Mouse (Mus musculus): ENCODE data around the gene BC049352. TPM values are rescaled to one million over a fixed set of nuclear protein-coding genes. Genes with fewer than 3 reads are reported as not detected.

The BC049352 gene
- total RNA-seq, 2 experiments from 2014 or later, result 0.21 TPM; not detected in 1

DNA sequence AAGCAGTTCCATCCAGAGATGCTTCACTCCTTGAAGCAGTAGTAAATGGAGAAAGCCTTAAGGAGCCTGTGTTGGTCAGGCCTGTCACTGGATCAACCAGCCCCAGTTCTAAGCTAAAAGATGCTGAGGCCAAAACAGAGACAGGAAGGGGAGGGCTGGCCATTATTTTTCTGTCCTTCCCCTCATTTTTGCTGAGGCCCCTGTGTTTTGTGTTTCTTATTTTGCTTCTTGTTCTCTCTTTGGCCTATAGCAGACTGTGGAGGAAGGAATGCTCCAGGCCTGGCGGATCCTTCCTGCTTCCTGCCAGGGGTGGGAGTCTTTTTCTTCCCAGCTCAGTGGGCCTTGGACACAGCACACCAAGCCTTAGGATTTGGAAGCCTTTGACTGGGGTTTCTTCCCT is 63.6 kb downstream of the BC049352 start:
- DNase-seq (ENCODE audit: low spot score in 2 of 2), result no peak

GRCm38 (mm10) chr9:45246060-45246459 is 64.3 kb downstream of the BC049352 start:
- no peak for DNase-seq (ENCODE audit: low spot score in 2 of 2)

DNA sequence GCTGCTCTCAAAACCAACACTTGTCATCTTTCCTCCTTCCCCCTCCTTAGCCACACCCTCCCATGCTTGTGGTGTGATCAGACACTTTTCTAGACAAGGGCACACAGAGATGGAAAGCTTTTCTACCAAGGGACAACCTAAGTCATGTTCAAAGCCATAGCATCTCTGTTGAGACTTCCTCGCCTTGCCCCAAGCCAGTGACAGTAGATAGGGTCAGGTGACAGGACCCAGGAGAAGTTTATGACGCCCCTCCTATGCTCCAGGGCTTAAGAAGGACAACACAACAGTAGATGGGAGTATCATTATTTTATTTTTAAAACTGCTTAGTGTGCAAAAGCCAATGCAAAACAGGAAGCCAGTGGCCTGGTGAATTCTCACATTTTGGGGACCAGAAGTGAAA is 65.7 kb downstream of the BC049352 start:
- no peak for DNase-seq (ENCODE audit: low spot score in 2 of 2)

DNA sequence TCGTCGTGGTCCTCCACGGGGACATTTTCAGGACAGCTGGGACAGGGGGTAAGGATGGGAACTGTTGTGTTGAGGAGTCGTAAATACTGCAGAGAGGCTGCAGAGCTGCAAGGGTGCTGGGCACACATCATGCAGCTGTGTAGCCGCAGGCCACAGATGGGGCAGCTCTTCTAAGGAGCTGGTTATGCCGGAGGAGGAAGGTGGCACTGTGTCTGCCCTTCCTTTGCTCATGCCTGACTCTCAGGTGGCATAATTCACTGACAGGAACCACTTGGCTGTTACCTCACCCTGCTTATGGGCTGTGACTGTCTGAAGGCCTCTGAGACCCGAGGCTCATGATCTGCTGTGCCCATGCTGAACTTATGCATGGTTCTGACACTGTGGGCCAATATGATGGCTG is 68.5 kb downstream of the BC049352 start:
- DNase-seq (ENCODE audit: low spot score in 2 of 2), result no peak

DNA sequence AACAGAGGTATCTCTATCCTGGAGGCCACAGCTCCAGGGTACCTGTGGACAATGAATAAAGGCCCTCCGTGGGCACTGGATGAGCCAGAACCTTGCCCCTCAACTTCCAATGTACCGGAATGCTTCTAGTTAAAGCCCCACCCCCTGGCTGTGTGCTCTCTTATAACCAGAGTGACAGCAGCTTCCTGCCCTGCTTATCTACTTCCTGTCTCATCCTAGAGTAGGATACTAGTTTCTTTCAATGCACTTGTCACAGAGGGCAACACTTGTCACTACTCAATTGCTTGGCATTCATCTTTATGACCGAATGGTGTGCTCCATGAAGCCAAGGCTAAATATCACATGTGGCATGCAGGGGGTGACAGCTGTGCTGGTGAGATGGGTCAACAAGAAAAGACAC is 69.5 kb downstream of the BC049352 start:
- no peak for DNase-seq (ENCODE audit: low spot score in 2 of 2)

GRCm38 (mm10) chr9:45251990-45252389 is 70.2 kb downstream of the BC049352 start:
- no peak for DNase-seq (ENCODE audit: low spot score in 2 of 2)

DNA sequence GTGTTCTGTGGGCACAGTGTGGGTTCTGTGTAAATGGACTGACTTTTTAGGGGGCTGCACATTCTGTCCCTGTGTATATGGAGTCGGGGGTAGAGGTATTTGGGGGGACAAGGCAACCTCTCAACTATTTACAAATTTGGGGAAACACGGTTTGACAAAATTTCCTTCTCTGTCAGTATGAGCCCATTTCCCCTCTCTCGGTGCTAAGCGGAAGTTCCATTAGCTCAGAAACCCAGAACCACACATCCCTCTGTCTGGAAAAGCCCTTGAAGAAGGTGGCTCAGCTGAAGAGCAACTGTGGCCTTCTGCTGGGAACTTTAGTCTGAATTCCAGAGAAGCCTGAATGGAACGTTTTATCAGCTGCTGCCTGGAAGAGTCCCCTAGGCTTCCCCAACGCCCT is 70.6 kb downstream of the BC049352 start:
- no peak for DNase-seq (ENCODE audit: low spot score in 2 of 2)

DNA sequence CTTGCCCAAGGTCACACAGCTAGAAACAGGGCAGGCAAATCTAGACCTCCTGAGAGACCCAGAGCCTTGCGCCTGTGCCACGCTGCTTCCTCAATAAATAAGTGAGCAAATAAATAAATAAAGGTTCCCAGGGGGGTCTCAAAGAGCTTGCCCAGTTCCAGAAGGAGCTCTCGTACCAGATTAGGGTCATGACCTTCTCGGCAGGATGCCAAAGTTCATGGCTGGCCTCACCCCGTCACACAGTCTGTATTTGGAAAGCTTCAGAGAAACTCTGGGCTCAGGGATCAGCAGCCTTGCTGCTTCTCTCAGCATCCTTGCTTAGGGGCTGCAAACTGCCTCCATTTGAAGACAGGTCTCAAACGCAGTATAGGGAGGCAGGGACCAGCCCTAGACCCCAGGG is 72.2 kb downstream of the BC049352 start:
- no peak for DNase-seq (ENCODE audit: low spot score in 2 of 2)

DNA sequence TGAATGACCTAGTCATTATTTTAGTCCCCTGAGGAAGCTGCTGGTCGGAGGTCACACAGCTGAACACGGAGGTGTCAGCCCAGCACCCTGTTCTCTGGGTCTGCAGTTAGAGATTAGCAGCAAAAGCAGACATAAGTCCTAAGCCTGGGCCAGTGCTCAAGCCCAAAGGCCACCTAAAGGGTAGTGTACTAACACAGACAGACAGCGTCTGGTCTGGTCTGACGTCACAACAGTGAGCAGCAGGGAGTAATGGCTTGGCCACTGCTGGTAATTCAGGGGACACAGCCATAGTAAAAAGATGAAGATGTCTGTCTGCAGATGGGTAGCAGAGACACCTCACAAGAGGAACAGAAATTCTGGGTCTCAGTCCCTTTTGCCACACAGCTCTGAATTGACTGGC is 72.8 kb downstream of the BC049352 start:
- no peak for DNase-seq (ENCODE audit: low spot score in 2 of 2)

DNA sequence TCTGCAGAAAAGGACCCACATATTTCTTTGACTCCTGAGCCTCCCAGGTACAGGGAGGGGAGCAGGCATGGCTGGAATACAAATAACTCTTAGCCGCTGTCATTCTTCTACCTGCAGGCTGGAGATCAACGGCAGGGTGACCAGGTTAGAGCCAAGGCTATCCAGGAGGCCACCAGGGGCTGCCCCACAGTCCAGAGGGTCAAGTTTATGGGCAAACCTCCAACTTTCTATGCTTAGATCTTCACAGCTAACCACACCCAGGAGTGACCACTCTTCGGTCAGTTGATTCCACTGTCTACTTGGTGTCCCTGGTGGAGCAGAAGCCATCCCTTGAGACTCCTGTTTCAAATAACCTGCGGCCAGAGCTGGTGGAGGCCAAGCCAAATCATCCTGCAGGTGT is 73.6 kb downstream of the BC049352 start:
- DNase-seq (ENCODE audit: low spot score in 2 of 2), result no peak

DNA sequence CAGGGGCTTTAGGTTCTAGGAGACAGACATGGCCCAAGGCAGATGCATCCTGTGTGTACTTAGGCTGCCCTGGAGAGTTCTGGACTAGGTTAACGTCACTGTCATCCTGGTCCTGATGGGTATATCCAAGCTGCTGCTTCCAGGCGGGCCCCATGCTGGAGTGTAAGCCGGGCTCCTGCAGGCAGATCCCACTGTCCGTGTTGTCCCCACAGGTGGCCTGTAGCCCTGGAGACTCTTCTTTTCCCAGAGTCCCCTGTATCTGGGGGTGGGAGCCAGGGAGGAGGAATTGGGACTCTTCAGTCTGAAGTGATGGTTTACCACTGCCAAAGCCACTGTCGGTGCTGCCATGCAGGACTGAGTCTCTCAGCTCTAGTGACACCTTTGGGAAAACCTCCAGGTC is 74.2 kb downstream of the BC049352 start:
- DNase-seq (ENCODE audit: low spot score in 2 of 2), result no peak

DNA sequence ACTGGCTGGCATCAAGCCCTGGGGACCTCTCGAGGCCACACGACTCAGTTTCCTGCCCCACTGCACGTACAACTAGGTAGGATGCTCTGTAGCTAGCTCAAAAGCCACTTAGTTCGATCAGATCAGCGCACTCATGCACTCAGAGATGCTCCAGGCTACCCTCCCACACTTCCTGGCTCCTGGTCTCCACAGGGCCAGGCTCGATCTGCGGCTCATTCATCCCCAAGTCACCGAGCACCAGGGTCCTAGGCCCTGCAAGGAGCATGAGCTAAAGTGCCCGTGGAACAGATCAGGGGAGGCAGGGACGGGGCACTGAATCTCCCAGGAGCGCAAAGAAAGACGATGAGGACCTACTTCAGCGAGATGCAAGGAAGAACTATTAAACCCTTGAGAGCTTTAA is 77.3 kb downstream of the BC049352 start:
- no peak for DNase-seq (ENCODE audit: low spot score in 2 of 2)

GRCm38 (mm10) chr9:45261466-45261865 is 79.7 kb downstream of the BC049352 start:
- no peak for DNase-seq (ENCODE audit: low spot score in 2 of 2)

GRCm38 (mm10) chr9:45261872-45262271 is 80.1 kb downstream of the BC049352 start:
- DNase-seq (ENCODE audit: low spot score in 2 of 2), result no peak

GRCm38 (mm10) chr9:45267099-45267498 is 85.3 kb downstream of the BC049352 start:
- no peak for DNase-seq (ENCODE audit: low spot score in 2 of 2)

DNA sequence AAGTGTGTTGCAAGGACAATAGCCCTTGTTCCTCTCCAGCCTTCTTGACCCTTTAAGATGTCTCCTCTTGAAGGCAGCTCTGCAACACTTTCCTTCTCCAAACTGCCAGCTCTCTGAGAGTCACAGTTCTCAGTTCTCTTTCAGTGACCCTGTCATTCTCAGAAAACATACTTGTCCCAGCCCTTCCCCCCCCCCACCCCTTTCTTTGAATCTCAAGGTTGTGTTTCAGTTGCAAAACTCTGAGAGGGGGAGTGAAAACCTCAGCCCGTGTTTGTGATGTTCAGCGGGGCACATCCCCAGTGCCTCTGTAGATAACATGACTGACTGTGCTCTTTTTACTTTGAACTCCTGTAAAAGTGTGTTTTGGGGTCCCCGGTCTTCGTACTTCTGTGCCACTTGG is 86.3 kb downstream of the BC049352 start:
- no peak for DNase-seq (ENCODE audit: low spot score in 2 of 2)

GRCm38 (mm10) chr9:45268597-45269325 is 87.0 kb downstream of the BC049352 start, which contains the start of gene Il10ra:
Il10ra (minus strand) TSS chr9:45269149.
- DNase-seq (ENCODE audit: low spot score in 2 of 2), result peak in 1 of 2 experiments; percentile 25

DNA sequence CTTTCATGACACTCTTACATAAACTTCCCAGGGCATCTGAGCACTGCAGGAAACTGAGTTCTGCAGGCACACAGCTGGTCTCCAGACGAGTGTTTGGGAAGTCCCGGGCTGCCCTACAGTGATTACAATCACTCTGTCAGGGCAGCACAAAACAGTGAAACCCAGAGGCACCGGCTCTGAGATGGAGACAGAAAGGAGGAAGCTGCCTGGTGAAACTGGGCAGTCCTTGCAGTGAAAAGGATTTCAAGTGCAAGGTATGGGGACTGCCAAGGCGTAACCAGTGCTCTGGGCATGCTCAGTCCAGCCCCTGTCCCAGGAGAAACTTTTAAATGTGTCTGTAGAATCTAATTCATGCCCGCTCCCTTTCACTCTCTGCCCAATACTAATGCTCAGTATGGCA is 90.4 kb downstream of the BC049352 start:
- DNase-seq (ENCODE audit: low spot score in 2 of 2), result no peak

DNA sequence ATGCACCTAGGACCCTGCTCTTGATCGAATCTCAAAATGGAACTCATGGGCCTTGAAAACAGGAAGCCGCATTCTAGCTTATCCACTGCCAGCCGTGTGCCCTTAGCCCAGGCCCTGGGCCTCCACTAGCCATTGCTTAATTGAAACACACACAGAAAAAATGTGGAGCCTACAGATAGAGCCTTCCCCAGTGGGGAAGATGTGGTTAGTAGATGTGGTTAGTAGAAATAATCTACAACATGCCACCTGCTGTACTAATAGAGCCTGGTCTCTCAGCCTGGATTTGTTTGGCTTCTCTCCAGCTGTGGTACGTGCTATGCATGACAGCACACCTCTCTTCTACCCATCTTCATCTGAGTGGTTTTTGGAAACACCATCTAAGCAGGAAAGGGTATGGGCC is 92.4 kb downstream of the BC049352 start:
- DNase-seq (ENCODE audit: low spot score in 2 of 2), result no peak

GRCm38 (mm10) chr9:45274635-45275034 is 92.8 kb downstream of the BC049352 start:
- DNase-seq (ENCODE audit: low spot score in 2 of 2), result no peak

DNA sequence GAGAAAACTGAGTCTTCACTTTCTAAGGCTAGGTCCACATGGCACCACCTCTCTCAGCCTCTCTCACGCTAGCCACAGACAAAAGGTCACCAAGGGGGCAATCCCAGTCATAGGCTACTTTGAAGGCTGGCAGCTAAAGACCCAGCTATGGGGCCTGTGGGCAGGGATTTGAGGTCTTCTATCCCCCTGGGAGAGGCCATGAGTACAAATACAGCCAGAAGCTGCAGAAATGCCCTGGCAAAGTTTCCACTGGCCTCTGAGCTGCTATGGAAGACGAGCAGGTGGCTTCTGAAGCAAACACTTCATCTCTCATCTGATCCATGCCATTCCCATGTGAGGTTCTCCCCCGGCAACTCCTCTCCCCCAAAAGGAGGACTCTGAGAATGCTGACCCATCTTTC is 98.3 kb downstream of the BC049352 start:
- DNase-seq (ENCODE audit: low spot score in 2 of 2), result no peak

DNA sequence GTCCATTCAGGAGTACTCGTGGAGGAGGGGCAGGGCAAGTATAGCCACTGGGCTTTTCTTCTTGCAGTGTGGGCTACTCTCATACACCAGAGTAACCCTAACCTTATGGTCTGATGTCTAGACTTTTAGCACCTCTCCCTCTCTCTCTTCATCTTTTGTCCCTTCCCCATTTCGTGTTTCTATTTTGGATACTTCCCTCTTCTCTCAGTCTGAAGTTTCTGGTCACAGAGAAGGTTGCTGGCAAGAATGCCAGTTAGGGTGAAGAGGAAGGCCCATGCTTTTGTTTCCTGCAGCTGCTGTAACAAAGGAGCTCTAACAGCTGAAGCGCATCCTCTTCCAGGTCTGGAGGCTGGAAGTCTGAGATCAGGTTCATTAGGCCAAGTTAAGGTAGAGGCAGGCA is 99.1 kb downstream of the BC049352 start:
- no peak for DNase-seq (ENCODE audit: low spot score in 2 of 2)

DNA sequence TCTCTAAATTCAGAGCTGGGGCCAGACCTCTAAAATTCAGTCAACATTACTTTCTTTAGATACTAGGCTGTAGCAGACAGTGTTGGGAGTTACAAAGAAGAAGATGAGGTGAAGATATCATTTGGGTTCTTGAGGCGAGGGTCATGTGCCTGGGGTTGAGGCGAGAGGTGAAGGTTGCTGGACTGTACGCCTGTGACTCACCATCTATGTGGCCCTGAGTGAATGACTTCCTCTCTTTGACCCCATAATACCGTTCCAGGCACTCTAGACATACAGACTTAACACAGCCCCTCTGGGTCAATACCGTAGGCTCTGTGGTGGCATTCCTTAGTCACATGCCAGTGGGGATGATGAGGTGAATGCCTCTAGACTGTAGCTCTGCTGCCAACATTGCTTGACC is 100.7 kb downstream of the BC049352 start:
- DNase-seq (ENCODE audit: low spot score in 2 of 2), result no peak

All from gastrocnemius, postnatal 4 days (tissue).